In the genomic region with DNA sequence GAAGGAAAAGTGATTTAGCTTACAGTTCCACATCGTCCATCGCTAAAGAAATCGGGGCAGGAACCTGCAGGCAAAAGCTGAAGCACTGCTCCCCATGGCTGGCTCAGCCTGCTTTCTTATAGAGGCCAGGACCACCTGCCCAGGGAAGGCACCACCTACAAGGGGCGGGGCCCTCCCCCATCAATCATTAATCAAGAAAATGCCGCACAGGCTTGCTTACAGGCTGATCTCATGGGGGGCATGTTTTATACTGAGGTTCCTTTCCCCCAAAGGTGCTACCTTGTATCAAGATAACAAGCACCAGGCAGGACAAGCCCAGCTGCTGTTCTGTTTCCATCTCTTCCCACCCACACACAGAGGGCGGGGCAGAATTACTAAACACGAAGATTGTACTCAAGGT, we compare ENCODE assay signal across 13 mouse cellular contexts.
"Had no signal": no experiment of that assay in that cellular context is flagged by ENCODE, and none has a peak within 500 bp of the region (broad histone marks: within the 10 kb centered on the region; RNA-seq: fewer than 3 reads in every experiment).

No protein-coding gene starts in this region.

- H3K4me3 ChIP-seq: intestine, embryonic 15.5 days; limb, embryonic 12.5 days; limb, embryonic 15.5 days; liver, embryonic 12.5 days; liver, embryonic 15.5 days; midbrain, embryonic 13.5 days had no signal

- ATAC-seq: intestine, embryonic 15.5 days; liver, embryonic 12.5 days; midbrain, embryonic 13.5 days had no signal

- H3K9ac ChIP-seq: intestine, embryonic 15.5 days; limb, embryonic 12.5 days; limb, embryonic 15.5 days; liver, embryonic 12.5 days; liver, embryonic 15.5 days; midbrain, embryonic 13.5 days had no signal

- H3K36me3 ChIP-seq: intestine, embryonic 15.5 days; limb, embryonic 12.5 days; limb, embryonic 15.5 days; liver, embryonic 12.5 days; liver, embryonic 15.5 days; midbrain, embryonic 13.5 days had no signal

- H3K27me3 ChIP-seq: intestine, embryonic 15.5 days; limb, embryonic 12.5 days; limb, embryonic 15.5 days; liver, embryonic 15.5 days; midbrain, embryonic 13.5 days had no signal

- H3K4me1 ChIP-seq: liver, embryonic 12.5 days; midbrain, embryonic 13.5 days had no signal

- H3K9me3 ChIP-seq: intestine, embryonic 15.5 days; limb, embryonic 15.5 days; liver, embryonic 12.5 days; liver, embryonic 15.5 days; midbrain, embryonic 13.5 days had no signal

- H3K4me2 ChIP-seq: intestine, embryonic 15.5 days; limb, embryonic 12.5 days; limb, embryonic 15.5 days; liver, embryonic 12.5 days; liver, embryonic 15.5 days; midbrain, embryonic 13.5 days had no signal

- H3K27ac ChIP-seq: intestine, embryonic 15.5 days; limb, embryonic 12.5 days; limb, embryonic 15.5 days; liver, embryonic 12.5 days; liver, embryonic 15.5 days; midbrain, embryonic 13.5 days had no signal

- DNase-seq: kidney, adult 11 months; kidney, adult 8-10 months; kidney, postnatal 25 days; left cerebral cortex, postnatal 4 days; lung, adult 2 months; lung, postnatal 14 days; thymus, postnatal 25 days had no signal
